In genomic region chr6:50526597-50527024, GRCm38 (mm10) we compare ENCODE assay signal across 9 mouse cellular contexts. TPM values are rescaled to one million over a fixed set of nuclear protein-coding genes. Genes with fewer than 3 reads are reported as not detected.
DNase-seq lines count a peak whose midpoint lies in the region; ATAC-seq and TF ChIP-seq lines count a peak whose summit lies in the region.
"Had no signal": no experiment of that assay in that cellular context is flagged by ENCODE, and none has a peak within 500 bp of the region (broad histone marks: within the 10 kb centered on the region; RNA-seq: fewer than 3 reads in every experiment).

No protein-coding gene starts in this region.

- H3K9me3 ChIP-seq in ES-E14 (ENCODE audit: control insufficient read depth, insufficient read depth, low read depth, low read length): no peaks in the 10 kb centered on the region
- H3K9me3 ChIP-seq in forebrain, embryonic 16.5 days (ENCODE audit: control insufficient read depth, low read length): no peaks in the 10 kb centered on the region
- no peaks in the 10 kb centered on the region for H3K9me3 ChIP-seq in liver, embryonic 11.5 days (ENCODE audit: control insufficient read depth, low read length)
- H3K9me3 ChIP-seq: limb, embryonic 15.5 days had no signal

- H3K27ac ChIP-seq in ES-E14 (ENCODE audit: insufficient read depth, low read depth, low read length, poor library complexity, severe bottlenecking): no peak overlapping the region
- H3K27ac ChIP-seq in forebrain, embryonic 16.5 days (ENCODE audit: low read length): no peak overlapping the region
- no peak overlapping the region for H3K27ac ChIP-seq in liver, embryonic 11.5 days (ENCODE audit: low read depth, low read length)
- H3K27ac ChIP-seq: limb, embryonic 15.5 days had no signal

- in situ Hi-C loops in ES-E14 (cut with MboI; ENCODE audit: low sequenced_read_pairs in 2 of 2, unreplicated experiment in 2 of 2): no loop called here

- no peak overlapping the region for H3K9ac ChIP-seq in ES-E14 (ENCODE audit: insufficient read depth, low read depth, low read length, poor library complexity, severe bottlenecking)
- H3K9ac ChIP-seq in forebrain, embryonic 16.5 days (replicated peaks; ENCODE audit: low read depth, low read length): no peak overlapping the region
- no peak overlapping the region for H3K9ac ChIP-seq in liver, embryonic 11.5 days (ENCODE audit: low read depth, low read length)
- H3K9ac ChIP-seq: limb, embryonic 15.5 days had no signal

- DNase-seq in B cell, adult 2 months: peak; percentile 61 to 63
- peak; percentile 68 for DNase-seq in ES-E14 (ENCODE audit: low read depth, low spot score)
- DNase-seq in cerebellum, adult 11 months: peak; percentile 59
- peak; percentile 86 for DNase-seq in kidney, adult 9 months
- peak; percentile 38 for DNase-seq in liver, embryonic 11.5 days (ENCODE audit: low spot score)
- peak; percentile 24 for DNase-seq in ovary, postnatal 36 days (ENCODE audit: low spot score)

- no peaks in the 10 kb centered on the region for H3K36me3 ChIP-seq in ES-E14 (ENCODE audit: control insufficient read depth, insufficient read depth, low read length, poor library complexity, severe bottlenecking)
- no peaks in the 10 kb centered on the region for H3K36me3 ChIP-seq in forebrain, embryonic 16.5 days (ENCODE audit: control insufficient read depth, insufficient read depth)
- no peaks in the 10 kb centered on the region for H3K36me3 ChIP-seq in liver, embryonic 11.5 days (ENCODE audit: control insufficient read depth, insufficient read depth, low read length)
- H3K36me3 ChIP-seq: limb, embryonic 15.5 days had no signal

- peak; percentile 54; the same call in 1 of the 2 replicates for ATAC-seq in forebrain, embryonic 16.5 days
- no peak for ATAC-seq in liver, embryonic 11.5 days (replicated peaks; ENCODE audit: low FRiP score)
- no peak for ATAC-seq in activated CD4-positive, CD25-positive, alpha-beta regulatory T cell, adult 4 months

- WGBS in forebrain, embryonic 16.5 days: 17% methylated on average over 7 of the region's 7 CpGs
- 28% methylated on average over 7 of the region's 7 CpGs for WGBS in liver, embryonic 11.5 days

- no peak overlapping the region for H3K4me3 ChIP-seq in ES-E14 (ENCODE audit: insufficient read depth in 1 of 2, low read depth in 1 of 2, low read length in 2 of 2, poor library complexity in 1 of 2, severe bottlenecking in 1 of 2)
- H3K4me3 ChIP-seq in forebrain, embryonic 16.5 days (replicated peaks; ENCODE audit: low read length): no peak overlapping the region
- H3K4me3 ChIP-seq in liver, embryonic 11.5 days (ENCODE audit: low read depth, low read length): no peak overlapping the region
- H3K4me3 ChIP-seq: limb, embryonic 15.5 days had no signal

- H3K4me1 ChIP-seq in ES-E14 (ENCODE audit: control insufficient read depth in 2 of 2, insufficient read depth in 2 of 2, low read length in 2 of 2, poor library complexity in 1 of 2): 0 out of 4 replicates have a peak, but pooled peaks cover 0 to 2% of the 10 kb centered on the region in 2 experiments
- H3K4me1 ChIP-seq in forebrain, embryonic 16.5 days (replicated peaks; ENCODE audit: control insufficient read depth, insufficient read depth, low read length): 0 out of 2 replicates have a peak, but pooled peaks cover 4% of the 10 kb centered on the region
- no peaks in the 10 kb centered on the region for H3K4me1 ChIP-seq in liver, embryonic 11.5 days (replicated peaks; ENCODE audit: control insufficient read depth, insufficient read depth, low read length)

- no peaks in the 10 kb centered on the region; the same call in 1 of the 2 replicates for H3K27me3 ChIP-seq in forebrain, embryonic 16.5 days (replicated peaks; ENCODE audit: control insufficient read depth, insufficient read depth, low read length)
- no peaks in the 10 kb centered on the region for H3K27me3 ChIP-seq in liver, embryonic 11.5 days (replicated peaks; ENCODE audit: control insufficient read depth, insufficient read depth, low read length)
- H3K27me3 ChIP-seq: limb, embryonic 15.5 days had no signal

- no peak overlapping the region for H3K4me2 ChIP-seq in forebrain, embryonic 16.5 days (ENCODE audit: low read length)
- no peak overlapping the region for H3K4me2 ChIP-seq in liver, embryonic 11.5 days
- H3K4me2 ChIP-seq: limb, embryonic 15.5 days had no signal

TF ChIP-seq in ES-E14, 5 proteins besides CTCF, POLR2A, EP300 and RAD21:
- peak; percentile 35; the same call in 1 of the 2 replicates for TF ChIP-seq ZNF384 (IDR thresholded peaks at IDR 0.05; ENCODE audit: low read depth, low read length)
- no peak for TF ChIP-seq MAFK (IDR thresholded peaks at IDR 0.05; ENCODE audit: insufficient read depth, low read depth, low read length)
- TF ChIP-seq CHD2 (IDR thresholded peaks at IDR 0.05; ENCODE audit: low read depth, low read length): no peak
- TF ChIP-seq ZC3H11A (IDR thresholded peaks at IDR 0.05; ENCODE audit: borderline replicate concordance, low read depth, low read length): peak; percentile 67
- TF ChIP-seq HCFC1 (IDR thresholded peaks at IDR 0.05; ENCODE audit: borderline replicate concordance, insufficient read depth, low read length): no peak

RNA-seq across cellular contexts. Expression of gene Cycs, which starts 39.7 kb away (rescaled TPM):
- 34.7 and 52.1 TPM in 2 replicates for total RNA-seq in ES-E14 (2012; rRNA removed)
- polyA plus RNA-seq in forebrain, embryonic 16.5 days (2015; fragmentation: Nextera tagmentation; extraction: Ambion mirVana): 65.2 and 66.8 TPM in 2 replicates
- 83.6 and 84.2 TPM in 2 replicates for polyA plus RNA-seq in liver, embryonic 11.5 days (2014; fragmentation: Nextera tagmentation; extraction: Ambion mirVana)
- polyA plus RNA-seq in activated CD4-positive, CD25-positive, alpha-beta regulatory T cell, adult 4 months (2017; shearing (Covaris generic)): 10 to 100 TPM; 24.0 to 33.8 TPM

Comparison
In these comparisons a context has a peak if more than half of its experiments do, and no peak if none do; other contexts are left out.
1. DNase-seq: peak in every context shown above with its lines; median percentile 86 in kidney, adult 9 months; 68 in ES-E14; 62 in B cell, adult 2 months; 59 in cerebellum, adult 11 months; 38 in liver, embryonic 11.5 days; 24 in ovary, postnatal 36 days.